8 mouse cellular contexts compared by ENCODE assay signal in genomic region chr1:135410967-135411366, GRCm38 (mm10). TPM values are rescaled to one million over a fixed set of nuclear protein-coding genes. Genes with fewer than 3 reads are reported as not detected.
DNase-seq lines count a peak whose midpoint lies in the region; ATAC-seq and TF ChIP-seq lines count a peak whose summit lies in the region.

No protein-coding gene starts in this region.

- CTCF ChIA-PET in Patski (lab: Charles Lee): interaction anchor here (0.7 to 1.4 kb wide), 4 partner anchors 10 to 22 kb away, joined by 3 to 6 read pairs (median 4); partner anchors contain the start of gene Ipo9

- no peaks in the 10 kb centered on the region for H3K9me3 ChIP-seq in stomach, postnatal 0 days (ENCODE audit: control insufficient read depth, low read length)
- no peaks in the 10 kb centered on the region for H3K9me3 ChIP-seq in intestine, postnatal 0 days (ENCODE audit: control insufficient read depth)

- no peak overlapping the region for H3K4me3 ChIP-seq in stomach, postnatal 0 days (ENCODE audit: low read depth, low read length)
- H3K4me3 ChIP-seq in intestine, postnatal 0 days (ENCODE audit: low read depth, low read length): no peak overlapping the region

- POLR2A ChIA-PET in Patski (lab: Charles Lee): no interaction called here

- ATAC-seq in Patski: peak; percentile 90
- peak; percentile 88 for ATAC-seq in stomach, postnatal 0 days (ENCODE audit: low FRiP score, low TSS enrichment)
- ATAC-seq in intestine, postnatal 0 days: no peak

- no peak for TF ChIP-seq CTCF in Patski (IDR thresholded peaks at IDR 0.05)
- TF ChIP-seq CTCF in stomach, postnatal 0 days (IDR thresholded peaks at IDR 0.05; ENCODE audit: low read depth): no peak
- TF ChIP-seq CTCF in intestine, postnatal 0 days (IDR thresholded peaks at IDR 0.05; ENCODE audit: low read depth): no peak

- DNase-seq in frontal cortex, postnatal 36 days (ENCODE audit: low spot score in 2 of 2): peak; percentile 45 to 60
- no peak for DNase-seq in frontal cortex, postnatal 14 days (ENCODE audit: low spot score in 2 of 2)
- peak; percentile 71 for DNase-seq in Patski (ENCODE audit: low read depth, low spot score)
- DNase-seq in heart, adult 8-10 months (ENCODE audit: low spot score): peak; percentile 90
- DNase-seq in kidney, postnatal 4 days: peak; percentile 28 to 51
- DNase-seq in stomach, postnatal 0 days (ENCODE audit: low spot score): peak; percentile 28
- DNase-seq in layer of hippocampus, postnatal 14 days (ENCODE audit: low spot score in 2 of 2): no peak

- TF ChIP-seq EP300 in stomach, postnatal 0 days (optimal IDR thresholded peaks at IDR 0.05): no peak

- H3K27ac ChIP-seq in stomach, postnatal 0 days (replicated peaks): 0 out of 2 replicates have a peak overlapping the region, but pooled peaks have one; percentile 49
- no peak overlapping the region for H3K27ac ChIP-seq in intestine, postnatal 0 days (ENCODE audit: low read depth, low read length)

- no peaks in the 10 kb centered on the region for H3K27me3 ChIP-seq in Patski
- no peaks in the 10 kb centered on the region for H3K27me3 ChIP-seq in stomach, postnatal 0 days (ENCODE audit: control insufficient read depth, insufficient read depth, low read length)
- no peaks in the 10 kb centered on the region for H3K27me3 ChIP-seq in intestine, postnatal 0 days (replicated peaks; ENCODE audit: control insufficient read depth, insufficient read depth, low read length)

- H3K36me3 ChIP-seq in stomach, postnatal 0 days (ENCODE audit: control insufficient read depth, insufficient read depth, low read length): peaks cover 13% of the 10 kb centered on the region
- peaks cover 69% of the 10 kb centered on the region for H3K36me3 ChIP-seq in intestine, postnatal 0 days (ENCODE audit: control insufficient read depth, insufficient read depth)

- H3K9ac ChIP-seq in stomach, postnatal 0 days (ENCODE audit: low read length): no peak overlapping the region
- no peak overlapping the region for H3K9ac ChIP-seq in intestine, postnatal 0 days (ENCODE audit: low read depth, low read length)

- H3K4me2 ChIP-seq in stomach, postnatal 0 days (replicated peaks; ENCODE audit: low read depth): no peak overlapping the region
- H3K4me2 ChIP-seq in intestine, postnatal 0 days (replicated peaks; ENCODE audit: low read depth): no peak overlapping the region

- H3K4me1 ChIP-seq in stomach, postnatal 0 days (replicated peaks; ENCODE audit: control insufficient read depth, insufficient read depth): no peaks in the 10 kb centered on the region
- H3K4me1 ChIP-seq in intestine, postnatal 0 days (replicated peaks; ENCODE audit: control insufficient read depth, insufficient read depth, low read length): no peaks in the 10 kb centered on the region

- WGBS in stomach, postnatal 0 days: 42% methylated on average over 2 of the region's 2 CpGs
- WGBS in intestine, postnatal 0 days: 46% methylated on average over 2 of the region's 2 CpGs

- in situ Hi-C loops in Patski (cut with MboI; ENCODE audit: low pct_unique_long_range_greater_than_20kb): no loop called here

RNA-seq across cellular contexts. Expression of gene Ipo9, which starts 19.3 kb away (rescaled TPM):
- polyA plus RNA-seq in Patski (2021): 97.1 TPM
- 10 to 100 TPM; 27.1 to 34.0 (median 30.1) TPM for total RNA-seq in heart, adult 8-10 months (2022)
- 23.5 and 24.7 TPM in 2 replicates for polyA plus RNA-seq in stomach, postnatal 0 days (2015; fragmentation: Nextera tagmentation; extraction: Ambion mirVana)
- total RNA-seq in layer of hippocampus, postnatal 14 days (2021): 100 to 1,000 TPM; 137 to 171 TPM
- polyA plus RNA-seq in intestine, postnatal 0 days (2015; fragmentation: Nextera tagmentation; extraction: Ambion mirVana): 21.4 and 22.2 TPM in 2 replicates

RNA-seq across cellular contexts. Expression of gene Shisa4, which starts 35.9 kb away (rescaled TPM):
- polyA plus RNA-seq in Patski (2021): 80.9 TPM
- total RNA-seq in heart, adult 8-10 months (2022): 1 to 10 TPM; 2.3 to 3.5 (median 2.8) TPM
- 23.2 and 25.0 TPM in 2 replicates for polyA plus RNA-seq in stomach, postnatal 0 days (2015; fragmentation: Nextera tagmentation; extraction: Ambion mirVana)
- 100 to 1,000 TPM; 130 to 131 TPM for total RNA-seq in layer of hippocampus, postnatal 14 days (2021)
- polyA plus RNA-seq in intestine, postnatal 0 days (2015; fragmentation: Nextera tagmentation; extraction: Ambion mirVana): 12.4 and 13.1 TPM in 2 replicates

Comparison
In these comparisons a context has a peak if more than half of its experiments do, and no peak if none do; other contexts are left out.
1. DNase-seq: peak in frontal cortex, postnatal 36 days (2 of 2), Patski (single experiment), heart, adult 8-10 months (single experiment), kidney, postnatal 4 days (2 of 2) and stomach, postnatal 0 days (single experiment); none in frontal cortex, postnatal 14 days (0 of 2) and layer of hippocampus, postnatal 14 days (0 of 2).